Mouse (Mus musculus): ENCODE measurements at regions not wholly inside any gene's neighbourhood (a gene's known extent, or its start where the extent isn't known, plus 50 kb on each side); places are given as distances from the start of the nearest gene placed in this dataset.

DNA sequence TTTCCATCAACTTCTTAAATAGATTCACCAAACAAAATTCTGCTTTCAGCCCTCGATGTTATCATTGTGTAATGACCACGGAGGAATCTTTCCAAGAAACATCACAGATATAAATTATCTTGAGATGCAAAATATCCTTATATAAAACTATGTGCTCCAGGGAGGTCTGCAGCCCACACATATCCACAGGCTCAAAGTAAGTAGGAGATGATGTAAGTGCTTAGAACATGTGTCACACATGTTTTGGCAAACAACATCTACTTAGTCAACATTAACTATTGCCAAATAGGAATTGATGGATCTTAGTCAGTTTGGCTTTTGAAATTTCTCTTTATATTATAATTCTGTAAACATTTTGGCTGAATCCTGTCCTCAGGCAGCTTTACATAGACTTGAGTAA lies 800.8 kb upstream of the Tenm2 start:
- DNase-seq (ENCODE audit: low read depth) = no peak

DNA sequence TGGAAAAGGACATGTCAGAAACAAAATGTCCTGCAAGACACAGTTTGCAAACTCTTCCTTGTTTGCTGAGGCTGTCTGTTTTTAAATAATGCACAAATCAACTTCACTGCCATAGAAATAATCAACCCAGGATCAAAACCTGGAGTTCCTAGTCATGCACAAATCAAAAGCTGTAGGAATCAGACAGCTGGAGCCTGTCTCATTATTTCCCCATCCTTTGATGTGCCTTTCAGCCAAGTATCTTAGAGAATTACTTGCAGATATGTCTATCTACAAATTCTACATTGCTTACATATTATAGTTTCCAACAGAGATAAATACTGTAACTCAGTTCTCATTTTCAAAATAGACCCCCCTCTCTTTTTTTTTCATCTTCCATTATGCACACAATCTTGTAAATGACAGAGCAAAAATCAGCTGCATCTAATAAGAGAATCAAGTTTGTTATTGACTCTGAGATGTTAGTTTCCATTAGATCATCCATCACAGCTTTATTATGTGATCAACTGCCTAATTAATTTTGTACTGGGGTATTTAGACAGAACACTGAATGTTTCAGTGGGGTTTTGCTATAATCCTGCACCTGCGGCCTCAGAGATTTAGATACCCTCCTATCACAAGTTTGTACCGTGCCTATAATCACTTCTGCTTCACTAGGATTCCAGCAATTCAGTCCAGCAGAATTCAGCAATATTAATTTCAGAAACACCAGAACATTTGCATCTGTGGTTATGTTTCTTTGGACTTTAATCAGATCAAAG lies 798.9 kb upstream of the Tenm2 start:
- DNase-seq (ENCODE audit: low read depth) = no peak

DNA sequence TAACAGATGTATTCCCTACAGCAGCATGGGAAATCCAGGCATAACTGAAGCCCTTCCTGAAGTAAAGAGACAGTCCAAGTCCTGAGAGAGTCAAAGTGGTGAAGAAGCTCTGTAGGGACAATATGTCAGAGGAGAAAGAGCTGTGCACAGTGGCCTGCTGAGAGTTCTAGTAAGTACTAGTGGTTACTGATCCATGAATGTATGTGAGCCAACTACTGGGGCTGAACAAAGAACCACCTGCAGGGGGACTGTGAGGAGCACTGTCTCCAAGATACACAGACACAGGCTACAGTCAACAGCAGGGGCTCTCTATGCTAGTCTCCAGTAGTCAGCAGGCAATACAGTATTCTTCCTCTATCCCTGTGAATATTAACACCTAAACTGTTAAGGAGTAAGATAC lies 785.9 kb upstream of the Tenm2 start:
- DNase-seq (ENCODE audit: low read depth) = no peak

DNA sequence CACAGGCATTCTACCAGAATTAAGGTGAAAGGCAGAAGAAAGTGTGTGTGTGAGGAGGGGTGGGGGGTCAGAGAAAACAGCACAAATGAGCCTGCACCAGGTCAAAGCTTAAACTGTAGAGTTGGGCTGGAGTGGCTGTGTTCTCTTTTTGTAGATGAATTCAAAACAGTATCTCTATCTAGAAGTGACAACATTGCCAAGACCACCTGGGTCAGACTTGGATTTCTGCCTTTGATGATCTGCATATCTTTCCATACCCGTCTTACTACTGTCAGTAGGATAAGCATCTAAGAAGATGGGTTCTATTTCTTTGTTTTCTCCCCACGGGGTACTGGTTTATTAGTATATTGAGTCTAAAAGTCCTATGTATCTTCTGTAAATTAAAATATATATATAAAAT lies 742.4 kb upstream of the Tenm2 start:
- no peak for DNase-seq (ENCODE audit: low read depth)

DNA sequence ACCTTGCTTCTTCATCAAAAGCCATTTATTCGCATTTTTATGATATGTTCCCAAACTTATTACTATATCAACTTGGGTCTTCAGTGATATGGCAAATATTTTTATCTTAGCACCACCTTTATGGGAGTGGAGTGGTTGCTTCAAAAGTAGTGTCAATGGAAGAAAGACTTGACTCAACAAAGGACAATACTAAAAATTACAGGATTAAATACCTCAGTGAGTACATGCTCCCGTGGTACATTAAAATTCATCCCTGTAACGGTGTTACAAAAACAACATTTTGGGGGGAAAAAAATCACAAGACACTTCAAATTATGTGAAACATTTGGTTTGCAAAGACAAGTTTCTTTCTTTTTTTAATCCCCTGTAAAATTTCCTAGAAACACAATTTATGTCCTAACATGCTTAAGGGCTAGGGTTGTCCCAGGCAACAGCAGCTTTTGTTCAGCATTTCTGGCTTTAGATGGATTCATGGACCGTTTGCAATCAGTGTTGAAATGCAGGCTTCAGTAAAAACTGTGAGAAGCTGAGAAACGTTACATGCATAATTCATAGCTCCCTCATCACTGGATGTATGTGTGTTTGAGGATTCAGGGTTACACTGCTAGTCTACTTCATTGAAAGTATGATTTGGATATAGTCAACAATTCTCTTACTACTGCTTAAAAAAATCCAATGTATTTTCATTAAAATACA lies 700.8 kb upstream of the Tenm2 start:
- no peak for DNase-seq (ENCODE audit: low read depth)

DNA sequence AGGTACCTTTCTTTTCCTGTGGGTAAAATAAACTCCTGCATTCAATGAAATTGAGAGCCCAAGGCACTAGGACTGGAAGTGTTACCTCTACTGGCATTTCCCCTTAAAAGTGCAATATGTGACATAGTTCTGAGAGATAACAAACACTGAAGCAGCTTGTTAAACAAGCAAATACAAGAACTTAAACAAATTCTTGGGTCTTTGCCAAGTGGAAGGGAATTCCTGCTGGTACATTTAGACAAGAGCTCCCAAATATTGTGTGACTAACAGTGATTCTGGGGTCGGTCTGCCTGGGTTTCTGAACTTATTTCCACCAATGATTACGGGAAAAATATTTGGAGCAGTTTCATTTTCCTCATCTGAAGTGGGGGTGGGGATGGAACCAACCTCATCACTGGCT lies 677.4 kb upstream of the Tenm2 start:
- DNase-seq (ENCODE audit: low read depth) = peak; percentile 3

DNA sequence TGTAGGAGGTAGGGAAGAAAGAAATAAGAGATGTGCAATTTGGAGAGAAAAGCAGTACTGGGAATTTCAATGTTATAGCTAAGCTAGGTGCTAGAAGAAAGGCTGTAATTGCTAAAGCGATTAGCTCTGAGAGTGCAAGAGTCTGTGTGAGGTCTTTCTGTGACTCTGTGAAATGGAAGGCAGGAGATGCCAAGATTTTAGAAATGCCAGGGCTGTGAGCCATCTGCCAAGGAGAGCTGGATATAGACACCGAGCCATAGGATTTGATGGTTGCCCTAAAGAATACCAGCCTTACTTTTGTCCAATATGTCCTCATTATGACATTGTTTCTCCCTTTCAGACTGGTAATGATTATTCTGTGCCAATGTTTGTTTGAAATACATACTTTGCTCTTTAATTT lies 669.2 kb upstream of the Tenm2 start:
- DNase-seq (ENCODE audit: low read depth) = no peak

DNA sequence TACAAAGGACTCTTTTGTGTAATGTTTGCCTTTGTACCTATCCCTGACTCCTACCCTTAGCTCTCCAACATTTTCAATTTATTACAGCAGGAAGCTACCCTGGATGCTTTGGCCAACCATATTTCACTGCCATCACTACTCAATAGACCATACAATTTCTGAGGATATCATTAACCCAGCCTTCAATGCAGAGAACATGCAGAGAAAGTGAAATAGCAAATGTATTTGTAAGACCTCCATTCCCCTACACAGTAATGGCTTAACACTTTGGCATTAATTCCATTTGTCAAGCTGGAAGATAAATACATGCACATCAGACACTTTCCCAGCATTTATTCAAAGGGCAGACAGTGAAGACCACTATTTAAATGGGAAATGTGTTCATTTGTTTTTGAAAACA lies 661.9 kb upstream of the Tenm2 start:
- no peak for DNase-seq (ENCODE audit: low read depth)

DNA sequence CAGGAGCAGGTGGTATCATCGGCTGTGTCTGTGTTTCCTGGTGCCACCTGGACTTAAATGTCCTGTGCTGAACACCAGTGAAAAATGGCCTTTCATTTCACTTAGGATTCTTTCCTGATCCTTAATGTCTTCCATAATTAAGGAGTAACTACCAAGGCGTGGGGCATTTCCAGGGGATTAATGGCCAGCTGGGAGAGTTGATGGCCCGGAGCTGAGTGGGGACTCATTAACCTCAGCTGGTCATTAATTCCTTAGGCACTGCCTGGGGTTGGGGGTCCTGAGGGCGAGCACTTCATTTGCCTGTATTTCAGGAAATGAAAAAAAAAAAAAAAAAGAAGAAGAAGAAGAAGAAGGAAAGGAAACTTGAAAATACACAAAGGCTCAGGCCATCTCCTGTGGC lies 647.0 kb upstream of the Tenm2 start:
- DNase-seq (ENCODE audit: low read depth) = no peak

DNA sequence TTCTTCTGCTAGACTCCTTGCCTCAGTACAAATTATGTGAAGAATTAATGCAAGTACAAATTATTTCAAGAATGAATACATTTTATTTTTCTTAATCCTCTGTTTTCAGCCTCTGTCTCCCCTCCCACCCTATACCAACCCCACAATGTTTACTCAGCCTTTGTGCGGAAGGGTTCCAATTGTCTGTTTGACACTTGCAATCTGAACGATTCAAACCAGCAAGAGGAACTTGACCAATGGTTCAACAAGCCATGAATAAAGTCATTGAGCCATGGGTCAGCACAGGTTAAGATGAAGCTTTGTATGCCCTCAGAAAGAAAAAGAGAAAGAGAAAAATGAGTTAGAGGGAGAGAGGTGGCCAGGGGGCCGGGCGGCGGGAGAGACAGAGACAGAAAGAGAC lies 601.5 kb upstream of the Tenm2 start:
- DNase-seq (ENCODE audit: low read depth) = no peak

DNA sequence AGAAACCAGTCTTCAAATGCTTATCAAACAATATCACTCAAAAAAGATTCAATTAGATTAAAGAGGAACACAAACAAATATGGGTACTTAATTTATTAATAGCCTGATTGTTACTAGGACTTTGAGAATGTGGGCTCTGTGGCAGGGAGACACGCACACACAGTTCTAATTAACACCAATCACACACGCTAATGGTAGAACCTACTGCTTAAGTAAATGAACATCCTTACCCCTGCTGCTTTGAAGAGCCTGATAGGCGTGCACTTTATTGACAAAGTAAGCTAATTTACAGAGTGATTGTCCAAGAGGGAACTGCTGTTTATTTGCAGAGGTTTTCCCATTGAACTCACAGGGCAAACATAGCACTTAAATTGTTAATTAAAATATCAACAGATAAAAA lies 595.2 kb upstream of the Tenm2 start:
- DNase-seq (ENCODE audit: low read depth) = no peak

DNA sequence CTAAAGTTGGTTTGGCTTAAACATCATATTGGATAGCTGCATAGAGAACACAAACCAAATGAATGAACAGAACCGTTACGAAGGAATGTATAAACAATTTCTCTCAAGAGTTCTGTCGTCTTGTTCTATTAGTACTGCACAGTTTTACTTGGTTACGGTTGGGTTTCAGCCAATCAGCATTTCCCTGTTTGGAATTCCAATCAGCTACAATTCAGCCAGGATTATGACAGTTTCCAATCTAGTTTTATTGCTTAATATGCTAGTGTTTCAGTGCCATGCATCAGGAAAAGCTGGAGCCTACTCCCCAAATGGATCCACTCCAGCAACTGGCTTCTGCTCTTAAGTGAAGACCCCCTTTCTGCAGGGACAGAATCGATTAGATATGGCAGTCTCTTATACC lies 571.0 kb upstream of the Tenm2 start:
- no peak for DNase-seq (ENCODE audit: low read depth)

DNA sequence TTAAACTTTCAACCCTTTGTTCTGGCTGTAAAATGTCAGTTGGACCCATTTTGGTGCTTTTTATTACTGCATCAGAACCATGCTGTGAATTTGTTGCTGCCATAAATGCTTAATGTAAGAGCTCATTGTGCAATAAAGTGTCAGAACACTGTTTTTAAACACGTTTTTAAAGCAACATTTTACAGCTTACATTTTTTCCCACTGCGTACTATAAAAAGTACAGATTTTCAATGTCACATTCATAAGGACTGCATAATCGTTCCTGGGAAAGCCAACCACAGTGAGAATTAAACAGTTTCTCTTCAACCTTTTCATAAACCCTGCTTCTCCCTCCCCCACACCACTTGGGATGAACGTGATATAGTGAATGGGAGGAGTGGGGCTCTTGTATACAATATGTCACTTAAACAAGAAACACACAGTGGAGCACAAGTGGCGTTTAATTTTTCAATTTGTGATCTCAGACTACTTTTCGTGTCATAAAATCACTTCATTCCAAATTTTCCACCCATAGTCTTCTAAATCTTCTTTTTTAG lies 563.1 kb upstream of the Tenm2 start:
- no peak for DNase-seq (ENCODE audit: low read depth)

DNA sequence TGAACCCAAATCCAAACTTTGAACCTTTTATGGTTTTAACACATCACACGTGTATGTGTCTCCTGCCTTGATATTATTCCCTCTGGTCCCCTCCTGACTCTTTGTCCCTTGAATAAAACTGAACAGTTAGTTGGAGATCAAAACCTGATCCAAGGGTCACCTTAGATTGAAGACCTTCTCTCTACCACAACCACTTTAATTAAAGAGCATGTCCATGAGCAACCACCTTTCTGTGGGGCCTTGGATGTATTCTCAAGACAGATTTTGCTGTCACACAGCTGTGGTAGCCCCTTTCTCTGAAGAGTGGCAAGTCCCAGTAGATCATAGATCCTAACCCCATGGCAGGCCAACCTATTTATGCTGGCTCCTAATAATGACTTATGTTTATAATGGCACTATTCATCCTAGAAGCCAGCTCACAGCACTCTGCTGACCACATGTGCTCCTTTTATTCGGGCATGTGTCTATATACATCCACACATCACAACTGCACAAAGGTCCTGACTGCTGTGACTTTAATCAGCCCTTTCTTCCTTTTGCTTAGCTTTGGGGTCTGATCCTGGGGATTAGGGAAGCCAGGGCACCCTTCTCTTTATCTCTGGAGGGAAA lies 536.8 kb upstream of the Tenm2 start:
- no peak for DNase-seq (ENCODE audit: low read depth)

DNA sequence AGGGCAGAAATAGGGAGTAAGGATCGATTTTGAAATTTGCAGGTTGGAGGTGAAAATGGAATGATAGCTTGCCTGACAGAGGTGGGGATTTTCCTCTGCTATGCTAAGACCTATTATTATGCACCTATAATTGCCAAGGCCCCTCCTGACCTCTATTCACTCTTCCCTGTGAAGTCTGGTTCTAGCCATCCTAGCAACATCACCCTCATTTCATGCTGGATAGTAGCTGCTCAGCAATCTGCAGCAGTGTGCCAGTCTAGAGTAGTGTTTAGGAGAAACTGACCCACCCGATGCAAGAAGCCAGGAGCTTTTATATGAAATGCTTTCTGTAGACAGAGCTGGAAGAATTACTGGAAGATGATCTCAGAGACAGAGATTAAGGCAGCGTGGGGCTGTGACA lies 535.1 kb upstream of the Tenm2 start:
- no peak for DNase-seq (ENCODE audit: low read depth)

DNA sequence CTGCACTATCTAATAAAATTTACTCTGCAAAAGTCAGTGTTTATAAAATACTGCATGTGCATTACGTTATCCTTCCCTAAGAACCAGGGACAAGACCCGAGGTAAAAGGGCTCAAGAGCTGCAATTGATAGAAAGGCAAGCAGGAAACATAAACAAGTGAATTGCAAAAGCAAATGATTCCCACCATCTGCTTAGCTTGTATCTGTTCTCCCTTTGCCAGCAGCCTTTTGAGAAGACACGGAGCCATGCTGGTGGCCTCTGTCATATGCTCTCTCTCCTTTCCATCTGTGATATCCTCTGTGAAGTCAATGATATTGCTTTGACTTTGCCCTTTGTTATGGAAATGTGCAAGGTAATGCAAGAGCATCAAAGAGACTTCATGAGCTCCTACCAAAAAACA lies 532.4 kb upstream of the Tenm2 start:
- no peak for DNase-seq (ENCODE audit: low read depth)

DNA sequence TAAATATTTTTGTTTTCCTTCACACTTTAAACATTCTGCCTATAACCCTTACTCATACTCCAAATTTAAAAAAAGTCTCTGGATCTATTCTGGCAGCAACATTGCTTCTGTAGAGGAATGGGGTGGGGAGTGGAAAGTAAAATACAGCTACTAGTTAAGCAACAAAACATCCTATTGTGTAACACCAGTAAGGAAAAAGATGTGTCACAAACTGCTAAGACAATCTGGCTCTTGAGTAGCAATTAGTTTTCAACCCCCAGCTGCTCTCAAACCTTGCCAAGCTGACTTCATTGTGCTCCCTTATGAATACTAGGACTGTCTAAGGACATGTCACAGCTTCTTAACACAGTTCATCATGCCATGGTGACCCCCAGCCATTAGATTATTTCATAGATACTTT lies 500.2 kb upstream of the Tenm2 start:
- no peak for DNase-seq (ENCODE audit: low read depth)

DNA sequence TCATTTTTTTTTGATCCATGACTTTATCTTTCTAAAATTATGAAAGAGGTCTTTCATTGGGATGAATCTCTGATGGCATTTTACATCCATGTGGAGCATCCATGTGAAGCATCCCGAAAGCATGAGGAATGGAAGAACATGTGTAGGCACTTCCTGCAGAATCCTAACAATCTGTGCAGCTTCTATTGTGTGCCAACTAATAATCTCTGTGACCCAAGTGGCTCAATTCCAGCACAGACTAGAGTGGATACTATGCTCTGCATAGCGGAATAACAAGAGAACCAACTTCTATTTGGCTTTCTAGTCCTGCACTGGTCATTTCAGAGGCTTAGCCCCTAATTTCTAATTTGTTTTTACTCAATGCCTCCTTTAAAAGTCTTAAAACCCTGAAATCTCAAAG lies 499.7 kb upstream of the Tenm2 start:
- DNase-seq (ENCODE audit: low read depth) = no peak

DNA sequence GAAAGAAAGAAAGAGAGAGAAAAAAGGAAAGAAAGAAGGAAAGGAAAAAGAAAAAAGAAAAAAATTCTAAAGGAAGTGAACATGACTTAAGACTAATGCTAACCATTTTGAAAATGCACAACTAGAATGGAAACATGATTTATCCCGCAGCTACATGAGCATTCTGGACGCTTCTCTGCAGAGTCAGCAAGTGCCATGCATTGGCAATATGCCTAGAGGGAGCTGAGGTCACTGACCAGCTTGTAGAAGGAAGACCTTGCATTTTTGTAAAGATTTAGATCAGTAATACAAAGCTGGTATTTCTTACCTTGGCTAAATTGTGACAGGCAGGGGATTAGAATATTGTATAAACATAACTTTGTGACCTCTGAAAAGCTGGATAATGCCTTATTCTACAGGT lies 461.2 kb upstream of the Tenm2 start:
- no peak for DNase-seq (ENCODE audit: low read depth)

DNA sequence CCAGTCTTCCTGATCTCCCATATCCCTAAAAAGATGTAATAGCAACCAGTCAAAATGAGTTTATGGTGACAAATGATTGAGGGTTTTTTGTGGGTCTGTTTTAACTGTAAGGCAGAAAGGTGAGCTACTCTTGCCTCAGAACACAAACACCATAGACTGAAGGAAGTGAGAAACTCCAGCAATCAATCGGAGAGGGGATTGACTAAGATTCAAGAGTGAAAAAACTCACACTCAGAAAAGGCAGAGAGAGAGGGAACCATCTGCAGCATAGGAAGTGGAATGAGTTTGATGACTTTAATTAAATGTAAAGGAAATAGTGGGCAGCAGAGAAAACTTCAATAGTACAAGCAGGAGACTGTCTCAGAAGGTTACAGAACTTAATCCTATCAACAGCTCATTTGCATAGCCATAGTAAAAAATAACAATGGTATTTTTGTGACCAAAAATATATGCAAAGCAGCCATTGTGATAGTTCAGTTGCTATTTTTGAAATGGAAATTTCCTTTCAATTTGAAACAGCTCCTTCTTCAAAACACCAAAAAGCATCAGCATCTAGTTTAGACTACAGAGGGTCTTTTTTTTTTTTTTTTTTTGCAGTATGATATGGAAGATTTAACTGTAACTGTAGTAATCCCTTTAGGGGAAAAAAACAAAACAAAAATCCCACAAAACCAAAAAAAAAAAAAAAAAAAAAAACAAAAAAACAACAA lies 442.9 kb upstream of the Tenm2 start:
- DNase-seq (ENCODE audit: low read depth) = no peak

DNA sequence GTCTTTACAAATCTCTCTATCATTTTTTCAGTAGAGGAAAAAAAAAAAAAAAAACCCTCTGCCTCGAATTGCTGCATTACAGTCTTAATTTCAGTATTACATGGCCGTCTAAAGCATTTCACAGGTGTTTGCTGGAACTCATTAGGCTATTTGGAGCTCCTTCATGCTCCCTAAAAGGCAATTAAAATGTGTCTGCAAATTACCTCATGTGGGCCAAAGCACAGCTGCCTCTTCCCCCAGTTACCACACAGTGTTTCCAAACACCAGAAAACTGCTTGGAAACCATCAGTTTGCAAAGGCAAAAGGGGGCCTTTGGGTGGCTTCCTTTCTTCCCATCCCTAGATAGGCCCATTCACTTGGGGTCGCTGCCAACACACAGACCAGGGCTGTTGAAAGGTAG lies 435.6 kb upstream of the Tenm2 start:
- no peak for DNase-seq (ENCODE audit: low read depth)

DNA sequence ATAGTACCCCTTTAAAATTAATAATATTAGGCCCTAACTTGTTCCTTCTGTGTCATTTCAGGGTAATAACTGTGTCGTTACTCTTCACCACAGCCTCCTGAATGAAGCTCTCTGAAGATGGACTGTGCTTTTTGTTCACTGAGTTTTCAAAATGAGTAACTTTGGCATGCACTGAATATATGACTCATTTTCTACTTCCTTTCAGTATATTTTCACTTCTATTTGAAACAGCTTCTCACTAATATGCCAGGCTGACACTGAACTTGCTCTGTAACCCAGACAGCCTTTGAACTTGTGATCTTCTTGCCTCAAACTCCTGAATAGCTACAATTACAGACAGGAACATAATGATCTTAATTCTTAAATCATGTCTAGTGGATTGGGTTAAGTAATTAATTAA lies 431.2 kb upstream of the Tenm2 start:
- DNase-seq (ENCODE audit: low read depth) = no peak

DNA sequence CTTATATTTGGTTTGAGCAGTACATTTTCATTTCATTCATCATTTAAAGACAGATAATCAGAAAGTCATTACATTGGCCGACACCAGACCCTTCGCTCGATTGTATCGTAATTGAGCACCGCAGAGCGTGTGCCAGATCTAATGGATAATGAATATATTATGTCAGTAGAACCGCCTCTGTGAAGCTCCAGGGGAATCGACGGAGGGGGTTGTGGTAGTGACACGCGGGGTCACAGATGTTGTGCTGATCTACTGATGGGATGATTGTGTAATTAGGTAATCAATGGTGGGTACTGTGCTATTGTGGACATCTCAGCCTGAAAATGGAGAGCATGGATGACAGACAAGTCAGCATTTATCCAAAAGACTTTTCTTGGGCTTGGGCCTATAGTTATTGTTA lies 414.3 kb upstream of the Tenm2 start:
- no peak for DNase-seq (ENCODE audit: low read depth)
